In genomic region chr8:113125586-113125985, GRCm38 (mm10) we compare ENCODE assay signal across 19 mouse cellular contexts.
"Had no signal": no experiment of that assay in that cellular context is flagged by ENCODE, and none has a peak within 500 bp of the region (broad histone marks: within the 10 kb centered on the region; RNA-seq: fewer than 3 reads in every experiment).

No protein-coding gene starts in this region.

- H3K4me2 ChIP-seq: lung, embryonic 14.5 days; neural tube, embryonic 13.5 days; neural tube, embryonic 15.5 days; stomach, embryonic 15.5 days had no signal

- H3K4me3 ChIP-seq: midbrain, embryonic 10.5 days; myocyte; neural tube, embryonic 13.5 days; neural tube, embryonic 15.5 days; stomach, embryonic 15.5 days had no signal

- H3K27me3 ChIP-seq: neural tube, embryonic 13.5 days; neural tube, embryonic 15.5 days; stomach, embryonic 15.5 days had no signal

- H3K9ac ChIP-seq: liver, embryonic 14.5 days; lung, embryonic 14.5 days; neural tube, embryonic 13.5 days; neural tube, embryonic 15.5 days; stomach, embryonic 15.5 days had no signal

- H3K36me3 ChIP-seq: midbrain, embryonic 10.5 days; neural tube, embryonic 13.5 days; neural tube, embryonic 15.5 days; stomach, embryonic 15.5 days had no signal

- H3K27ac ChIP-seq: liver, embryonic 14.5 days; midbrain, embryonic 10.5 days; neural tube, embryonic 13.5 days; neural tube, embryonic 15.5 days; stomach, embryonic 15.5 days; stomach, postnatal 0 days had no signal

- H3K4me1 ChIP-seq: midbrain, embryonic 10.5 days; neural tube, embryonic 13.5 days; neural tube, embryonic 15.5 days; stomach, embryonic 15.5 days had no signal

- DNase-seq: lung, adult 18-20 months; lung, embryonic 14.5 days; lung, postnatal 10 days; lung, postnatal 4 days; retina, postnatal 1 day; right cerebral cortex, adult 18-20 months; right cerebral cortex, postnatal 25 days; right cerebral cortex, postnatal 4 days; spleen, adult 18-20 months; thymus, adult 2 months; thymus, postnatal 25 days; thymus, postnatal 4 days had no signal

- H3K9me3 ChIP-seq: midbrain, embryonic 10.5 days; neural tube, embryonic 13.5 days; neural tube, embryonic 15.5 days; stomach, embryonic 15.5 days had no signal
